Mouse (Mus musculus) liver, postnatal 0 days (tissue): ENCODE results near the gene Cers1. TPM values are rescaled to one million over a fixed set of nuclear protein-coding genes. Genes with fewer than 3 reads are reported as not detected.
A peak's percentile ranks its signal among the peaks of the same experiment; 100 is the strongest.

Experiments
- ATAC-seq: fragments of 200-750 bp; cut with Nextera tagmentation; 2 replicates; pipeline ENCODE4 v1.8.0; 2017; ENCODE audit warnings: mild to moderate bottlenecking, moderate library complexity
- DNase-seq: peaks from one replicate; pipeline ENCODE4 v3.0.0-alpha.2; 2016
- H3K27ac ChIP-seq: fragments of 300-500 bp; sonication (generic); 2 replicates; pipeline ENCODE4 v1.5.1; 2014; ENCODE audit warnings: antibody characterized with exemption, moderate library complexity, mild to moderate bottlenecking, low read depth
- H3K27me3 ChIP-seq: fragments of 300-500 bp; sonication (generic); 2 replicates; pipeline ENCODE4 v1.6.1; 2014; ENCODE audit warnings: low read length, control low read depth, mixed read lengths; ENCODE audit not compliant: insufficient read depth
- H3K36me3 ChIP-seq: fragments of 300-500 bp; sonication (generic); replicated peaks from 2 replicates; pipeline ENCODE4 v1.6.1; 2014; ENCODE audit warnings: mild to moderate bottlenecking, control low read depth, low read length, moderate library complexity, mixed read lengths; ENCODE audit not compliant: insufficient read depth
- H3K4me1 ChIP-seq: fragments of 300-500 bp; sonication (generic); 2 replicates; pipeline ENCODE4 v1.6.1; 2014; ENCODE audit warnings: antibody characterized with exemption, mild to moderate bottlenecking, control low read depth; ENCODE audit not compliant: insufficient read depth
- H3K4me2 ChIP-seq: fragments of 300-500 bp; sonication (generic); 2 replicates; pipeline ENCODE4 v1.6.1; 2014; ENCODE audit warnings: low read depth, mild to moderate bottlenecking, low read length, moderate library complexity, mixed read lengths
- H3K4me3 ChIP-seq: fragments of 300-500 bp; sonication (generic); 2 replicates; pipeline ENCODE4 v1.5.1; 2014; ENCODE audit warnings: low read depth, low read length
- H3K9ac ChIP-seq: fragments of 300-500 bp; sonication (generic); replicated peaks from 2 replicates; pipeline ENCODE4 v1.6.1; 2014; ENCODE audit warnings: mild to moderate bottlenecking, moderate library complexity
- H3K9me3 ChIP-seq: fragments of 300-500 bp; sonication (generic); 2 replicates; pipeline ENCODE4 v1.6.1; 2016; ENCODE audit warnings: mild to moderate bottlenecking, control low read depth, low read length, mixed read lengths
- CTCF ChIP-seq: sonication (generic); IDR thresholded peaks from 2 replicates; pipeline ENCODE4 v1.5.1; 2016; ENCODE audit warnings: antibody characterized with exemption, low read depth
- EP300 ChIP-seq: IDR thresholded peaks from 2 replicates; pipeline ENCODE4 v1.6.1; 2016; ENCODE audit warnings: antibody characterized with exemption, low read depth, mild to moderate bottlenecking
- WGBS: fragments of 180-500 bp; shearing (Covaris S2); extraction: QIAGEN DNeasy Blood & Tissue Kit; methylation state at CpG from one replicate; pipeline ENCODE4 v1.1.7; 2014; ENCODE audit not compliant: insufficient replicate concordance; 5-methylcytosine and 5-hydroxymethylcytosine counted together
- polyA plus RNA-seq: library from polyadenylated mRNA; unstranded; fragments of >200 nt; fragmentation: Nextera tagmentation; extraction: Ambion mirVana; gene quantifications from 2 replicates; pipeline ENCODE4 v1.2.1, GENCODE M21; 2015

The Cers1 gene
- polyA plus RNA-seq, 1 experiment from 2014 or later: not detected

DNA sequence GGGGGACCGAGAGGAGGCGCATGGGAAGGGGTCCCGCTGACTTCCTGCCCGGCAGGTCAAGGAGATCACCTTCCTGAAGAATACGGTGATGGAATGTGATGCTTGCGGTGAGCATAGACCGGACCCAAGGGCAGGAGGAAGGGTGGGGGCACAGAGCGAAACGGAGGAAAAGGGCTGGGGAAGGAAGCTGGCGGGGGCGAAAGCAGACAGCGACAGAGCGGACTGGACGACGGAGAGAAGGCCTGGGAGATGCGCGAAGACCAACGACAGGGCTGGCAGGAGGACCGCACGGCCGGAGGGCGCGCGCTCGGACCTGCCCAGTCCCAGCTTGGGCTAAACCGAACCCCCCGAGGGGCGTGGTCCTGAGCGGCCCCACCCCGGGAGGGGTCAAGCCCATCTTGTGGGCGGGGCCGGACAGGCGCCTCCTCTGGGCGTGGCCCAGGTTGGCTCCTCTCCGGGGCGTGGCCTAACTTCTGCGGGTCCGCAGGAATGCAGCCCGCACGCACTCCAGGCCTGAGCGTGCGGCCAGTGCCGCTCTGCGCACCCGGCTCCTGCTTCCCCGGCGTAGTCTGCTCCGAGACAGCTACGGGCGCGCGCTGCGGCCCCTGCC, 58.8 kb downstream of the Cers1 start:
- Histone ChIP-seq H3K4me2 (peak overlapping the region; percentile 68), H3K4me3 (peak overlapping the region; percentile 53), H3K27ac (no peak overlapping the region), H3K9ac (no peak overlapping the region), H3K4me1 (peaks cover 26% of the 10 kb centered on the region), H3K36me3 (no peaks in the 10 kb centered on the region), H3K9me3 (no peaks in the 10 kb centered on the region), H3K27me3 (peaks cover 75% of the 10 kb centered on the region)
- under 1% methylated on average over 34 of the region's 53 CpGs for WGBS
- TF ChIP-seq CTCF (no peak), EP300 (no peak)
- ATAC-seq (peak; percentile 77), DNase-seq (peak; percentile 88)

DNA sequence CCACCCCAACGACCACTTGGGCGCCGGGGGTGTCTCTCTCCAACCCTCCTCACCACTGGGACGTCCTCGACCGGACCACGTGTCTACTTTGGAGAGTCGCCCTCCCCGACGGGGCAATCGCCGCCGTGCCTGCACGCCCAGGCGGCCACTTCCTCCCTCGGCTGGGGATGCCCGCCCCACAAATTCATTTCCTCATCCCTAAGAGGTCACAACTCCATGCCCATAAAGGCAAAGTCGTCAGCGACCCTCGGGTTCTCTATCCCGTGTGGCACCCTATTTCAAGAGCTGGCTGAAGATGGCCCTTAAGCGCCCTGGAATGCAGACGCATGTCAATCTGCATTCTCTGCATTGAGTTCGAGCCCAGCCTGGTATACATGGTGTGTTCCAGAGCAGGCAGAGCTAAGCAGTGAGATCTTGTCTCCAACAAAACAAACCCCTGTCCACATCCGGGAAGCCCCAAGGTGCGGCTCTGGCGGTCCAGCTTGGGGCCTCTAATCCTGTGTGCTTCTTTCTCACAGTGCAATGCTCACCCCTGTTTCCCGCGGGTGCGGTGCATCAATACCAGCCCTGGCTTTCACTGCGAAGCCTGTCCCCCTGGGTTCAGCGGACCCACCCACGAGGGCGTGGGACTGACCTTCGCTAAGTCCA, 59.8 kb downstream of the Cers1 start:
- H3K27ac ChIP-seq: no peak overlapping the region
- peak overlapping the region; percentile 68; the same call in 1 of the 2 replicates for H3K4me2 ChIP-seq
- no peaks in the 10 kb centered on the region for H3K9me3 ChIP-seq
- H3K4me3 ChIP-seq: peak overlapping the region; percentile 53
- WGBS: 5% methylated on average over 35 of the region's 35 CpGs
- H3K27me3 ChIP-seq: peaks cover 77% of the 10 kb centered on the region
- TF ChIP-seq CTCF: no peak
- no peak for TF ChIP-seq EP300
- DNase-seq: peak; percentile 41
- H3K9ac ChIP-seq: no peak overlapping the region
- no peaks in the 10 kb centered on the region for H3K36me3 ChIP-seq
- peak; percentile 8; the same call in 1 of the 2 replicates for ATAC-seq
- peaks cover 26% of the 10 kb centered on the region for H3K4me1 ChIP-seq

DNA sequence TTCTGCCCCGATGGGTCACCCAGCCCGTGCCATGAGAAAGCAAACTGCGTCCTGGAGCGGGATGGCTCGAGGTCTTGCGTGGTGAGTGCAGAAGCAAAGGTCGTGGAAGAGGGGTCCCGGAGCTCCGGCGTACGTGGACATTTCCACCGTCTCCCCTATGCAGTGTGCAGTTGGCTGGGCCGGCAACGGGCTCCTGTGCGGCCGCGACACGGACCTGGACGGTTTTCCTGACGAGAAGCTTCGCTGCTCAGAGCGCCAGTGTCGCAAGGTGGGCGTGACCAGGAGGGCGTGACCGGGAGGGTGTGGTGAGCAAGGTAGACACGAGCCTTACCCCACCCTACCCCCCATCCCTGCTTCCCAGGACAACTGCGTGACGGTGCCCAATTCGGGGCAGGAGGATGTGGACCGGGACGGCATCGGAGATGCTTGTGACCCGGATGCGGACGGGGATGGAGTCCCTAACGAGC, 60.7 kb downstream of the Cers1 start:
- Histone ChIP-seq H3K9me3 (no peaks in the 10 kb centered on the region), H3K4me2 (peak overlapping the region; percentile 20), H3K9ac (no peak overlapping the region), H3K27me3 (peaks cover 77% of the 10 kb centered on the region), H3K4me3 (peak overlapping the region; percentile 24), H3K36me3 (no peaks in the 10 kb centered on the region), H3K27ac (no peak overlapping the region), H3K4me1 (peaks cover 26% of the 10 kb centered on the region)
- peak; percentile 66 for DNase-seq
- no peak for ATAC-seq
- 6% methylated on average over 37 of the region's 37 CpGs for WGBS
- TF ChIP-seq CTCF: no peak
- no peak for TF ChIP-seq EP300

DNA sequence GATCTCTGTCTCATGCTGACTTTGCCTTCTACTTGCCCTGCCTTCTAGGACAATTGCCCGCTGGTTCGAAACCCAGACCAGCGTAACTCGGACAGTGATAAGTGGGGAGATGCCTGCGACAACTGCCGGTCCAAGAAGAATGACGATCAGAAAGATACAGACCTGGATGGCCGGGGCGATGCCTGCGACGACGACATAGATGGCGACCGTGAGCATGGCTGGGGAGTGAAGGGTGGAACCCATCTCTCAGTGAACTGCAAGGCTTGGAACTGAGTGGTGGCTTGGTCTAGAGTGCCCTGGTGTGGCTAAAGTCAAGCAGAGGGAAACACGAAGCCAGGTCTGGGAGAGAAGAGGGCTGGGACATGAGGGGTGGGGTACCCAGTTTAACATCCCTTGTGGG, 61.5 kb downstream of the Cers1 start:
- Histone ChIP-seq H3K36me3 (no peaks in the 10 kb centered on the region), H3K4me2 (no peak overlapping the region), H3K9ac (no peak overlapping the region), H3K4me3 (no peak overlapping the region), H3K27ac (no peak overlapping the region), H3K4me1 (peaks cover 26% of the 10 kb centered on the region), H3K9me3 (no peaks in the 10 kb centered on the region), H3K27me3 (peaks cover 71% of the 10 kb centered on the region)
- no peak; the same call in none of the 2 replicates for TF ChIP-seq CTCF
- no peak for TF ChIP-seq EP300
- no peak for DNase-seq
- ATAC-seq: no peak
- WGBS: 11% methylated on average over 15 of the region's 15 CpGs

DNA sequence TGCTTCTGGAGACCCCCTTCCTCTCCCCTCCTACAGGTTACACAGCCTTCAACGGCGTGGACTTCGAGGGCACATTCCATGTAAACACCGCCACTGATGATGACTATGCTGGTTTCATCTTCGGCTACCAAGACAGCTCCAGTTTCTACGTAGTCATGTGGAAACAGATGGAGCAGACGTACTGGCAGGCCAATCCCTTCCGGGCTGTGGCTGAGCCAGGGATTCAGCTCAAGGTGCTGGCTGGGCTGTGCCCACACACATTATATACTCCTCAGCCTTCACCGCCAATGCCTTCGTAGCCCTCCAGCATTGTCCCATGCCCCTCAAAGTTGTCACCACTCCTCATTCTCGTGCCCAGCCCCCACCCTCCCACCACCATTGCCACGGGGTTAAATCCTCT, 64.5 kb downstream of the Cers1 start:
- no peaks in the 10 kb centered on the region for H3K36me3 ChIP-seq
- peaks cover 41% of the 10 kb centered on the region for H3K27me3 ChIP-seq
- ATAC-seq (no peak), DNase-seq (no peak)
- TF ChIP-seq EP300 (no peak), CTCF (no peak)
- no peak overlapping the region for H3K4me2 ChIP-seq
- peaks cover 16% of the 10 kb centered on the region for H3K4me1 ChIP-seq
- H3K4me3 ChIP-seq: no peak overlapping the region
- H3K9me3 ChIP-seq: no peaks in the 10 kb centered on the region
- 76% methylated on average over 12 of the region's 12 CpGs for WGBS
- no peak overlapping the region for H3K9ac ChIP-seq
- no peak overlapping the region for H3K27ac ChIP-seq

Other genes starting within 250 kb of the Cers1 start
- 32.5 and 38.7 TPM in 2 replicates for gene Tm6sf2, start 242.9 kb upstream of the Cers1 start, polyA plus RNA-seq
- 0.02 TPM in 1 of 2 replicates, not detected in the other for gene Hapln4, start 232.3 kb upstream of the Cers1 start, polyA plus RNA-seq
- gene Ncan, start 194.9 kb upstream of the Cers1 start, polyA plus RNA-seq: not detected in 2 replicates
- gene Nr2c2ap, start 184.4 kb upstream of the Cers1 start, polyA plus RNA-seq: 13.5 and 14.9 TPM in 2 replicates
- 3.6 TPM in 2 replicates for gene Rfxank, start 176.6 kb upstream of the Cers1 start, polyA plus RNA-seq
- gene Borcs8, start 176.3 kb upstream of the Cers1 start, polyA plus RNA-seq: 17.6 and 18.8 TPM in 2 replicates
- 0.11 TPM in 1 of 2 replicates, not detected in the other for gene Mef2b, start 176.1 kb upstream of the Cers1 start, polyA plus RNA-seq
- 17.3 and 20.2 TPM in 2 replicates for gene Tmem161a, start 143.4 kb upstream of the Cers1 start, polyA plus RNA-seq
- gene Slc25a42, start 103.5 kb upstream of the Cers1 start, polyA plus RNA-seq: 18.5 and 19.2 TPM in 2 replicates
- gene Sugp2, start 81.5 kb upstream of the Cers1 start, polyA plus RNA-seq: 7.3 and 8.3 TPM in 2 replicates
- gene Armc6, start 81.3 kb upstream of the Cers1 start, polyA plus RNA-seq: 5.3 and 6.3 TPM in 2 replicates
- 4.3 and 5.6 TPM in 2 replicates for gene Homer3, start 32.9 kb upstream of the Cers1 start, polyA plus RNA-seq
- 15.2 and 16.3 TPM in 2 replicates for gene Ddx49, start 13.3 kb upstream of the Cers1 start, polyA plus RNA-seq
- gene Cope, start 13.3 kb upstream of the Cers1 start, polyA plus RNA-seq: 162 and 171 TPM in 2 replicates
- 0.16 TPM in 1 of 2 replicates, not detected in the other for gene Gdf1, start 14.0 kb downstream of the Cers1 start, polyA plus RNA-seq
- gene Upf1, start 37.5 kb downstream of the Cers1 start, polyA plus RNA-seq: 6.7 and 7.1 TPM in 2 replicates
- gene Comp, start 57.8 kb downstream of the Cers1 start, polyA plus RNA-seq: 3.0 and 4.0 TPM in 2 replicates
- gene Crtc1, start 123.8 kb downstream of the Cers1 start, polyA plus RNA-seq: 2.6 and 2.7 TPM in 2 replicates
- gene Klhl26, start 161.2 kb downstream of the Cers1 start, polyA plus RNA-seq: 4.2 and 5.4 TPM in 2 replicates
- not detected in 2 replicates for gene Tmem59l, start 171.6 kb downstream of the Cers1 start, polyA plus RNA-seq
- gene Crlf1, start 177.4 kb downstream of the Cers1 start, polyA plus RNA-seq: 0.07 and 0.38 TPM in 2 replicates
- gene Rex1bd, start 191.0 kb downstream of the Cers1 start, polyA plus RNA-seq: 49.3 and 52.3 TPM in 2 replicates
- gene Uba52, start 195.0 kb downstream of the Cers1 start, polyA plus RNA-seq: 627 and 684 TPM in 2 replicates
- gene Fkbp8, start 211.9 kb downstream of the Cers1 start, polyA plus RNA-seq: 141 TPM in 2 replicates
- gene Kxd1, start 212.2 kb downstream of the Cers1 start, polyA plus RNA-seq: 43.1 and 43.3 TPM in 2 replicates
- 9.5 and 9.7 TPM in 2 replicates for gene Ell, start 223.7 kb downstream of the Cers1 start, polyA plus RNA-seq